10 mouse cellular contexts compared by ENCODE assay signal in the genomic region with DNA sequence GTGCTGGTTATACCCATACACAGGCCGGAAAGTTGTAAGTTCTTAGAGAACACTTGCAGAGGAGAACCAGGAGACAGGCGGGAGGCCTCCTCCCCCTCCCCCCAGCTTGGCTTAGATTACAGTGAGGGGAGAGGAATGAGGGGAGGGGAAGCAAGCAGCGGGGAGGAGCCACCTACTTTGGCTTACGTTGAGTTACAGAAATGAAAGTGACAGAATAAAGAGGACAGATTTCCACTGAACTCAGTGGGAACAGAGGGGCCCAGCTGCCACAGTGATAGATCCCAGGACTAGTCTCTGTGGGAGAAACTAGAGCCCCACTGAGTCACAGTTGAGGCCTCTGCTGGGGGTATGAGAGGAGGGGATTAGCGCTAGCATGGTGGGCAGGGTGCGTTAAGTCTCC.
DNase-seq lines count a peak whose midpoint lies in the region; ATAC-seq lines count a peak whose summit lies in the region.
"Had no signal": no experiment of that assay in that cellular context is flagged by ENCODE, and none has a peak within 500 bp of the region (broad histone marks: within the 10 kb centered on the region; RNA-seq: fewer than 3 reads in every experiment).

No protein-coding gene starts in this region.

- ATAC-seq in kidney, embryonic 16.5 days (ENCODE audit: low FRiP score, low TSS enrichment) = peak; percentile 69; the same call in 1 of the 2 replicates
- peak; percentile 81 for ATAC-seq in intestine, embryonic 15.5 days
- ATAC-seq: Patski had no signal

- H3K27ac ChIP-seq in kidney, embryonic 16.5 days (ENCODE audit: low read length) = no peak overlapping the region
- no peak overlapping the region for H3K27ac ChIP-seq in intestine, embryonic 15.5 days
- H3K27ac ChIP-seq: macrophage had no signal

- no peaks in the 10 kb centered on the region for H3K27me3 ChIP-seq in kidney, embryonic 16.5 days (ENCODE audit: insufficient read depth, low read length)
- no peaks in the 10 kb centered on the region for H3K27me3 ChIP-seq in intestine, embryonic 15.5 days (replicated peaks)
- H3K27me3 ChIP-seq: Patski had no signal

- 0 out of 2 replicates have a peak overlapping the region, but pooled peaks have one; percentile 6 for H3K9ac ChIP-seq in kidney, embryonic 16.5 days (replicated peaks; ENCODE audit: low read length)
- no peak overlapping the region for H3K9ac ChIP-seq in intestine, embryonic 15.5 days

- peak overlapping the region; percentile 32 for H3K4me2 ChIP-seq in kidney, embryonic 16.5 days (replicated peaks; ENCODE audit: low read depth, low read length)
- peak overlapping the region; percentile 45 for H3K4me2 ChIP-seq in intestine, embryonic 15.5 days (replicated peaks)

- H3K36me3 ChIP-seq in kidney, embryonic 16.5 days (ENCODE audit: insufficient read depth, low read length) = no peaks in the 10 kb centered on the region
- H3K36me3 ChIP-seq in intestine, embryonic 15.5 days = no peaks in the 10 kb centered on the region

- H3K4me3 ChIP-seq in kidney, embryonic 16.5 days (ENCODE audit: low read length) = no peak overlapping the region
- H3K4me3 ChIP-seq in intestine, embryonic 15.5 days (replicated peaks) = no peak overlapping the region

- no peaks in the 10 kb centered on the region for H3K9me3 ChIP-seq in kidney, embryonic 16.5 days (ENCODE audit: low read length)
- H3K9me3 ChIP-seq in intestine, embryonic 15.5 days = no peaks in the 10 kb centered on the region

- DNase-seq in kidney, adult 8-10 months = no peak
- DNase-seq in embryo, embryonic 9.5 days (ENCODE audit: extremely low spot score) = peak; percentile 43
- peak; percentile 9 to 29 for DNase-seq in lung, postnatal 4 days
- no peak for DNase-seq in frontal cortex, postnatal 25 days (ENCODE audit: low spot score in 2 of 2)
- DNase-seq in gastrocnemius, adult 18-20 months (ENCODE audit: low spot score) = no peak
- no peak for DNase-seq in cerebellum, postnatal 4 days (ENCODE audit: low spot score in 2 of 2)

- 10% methylated on average over 6 of the region's 6 CpGs for WGBS in kidney, embryonic 16.5 days
- WGBS in intestine, embryonic 15.5 days = 12% methylated on average over 6 of the region's 6 CpGs

- peaks cover 12% of the 10 kb centered on the region for H3K4me1 ChIP-seq in kidney, embryonic 16.5 days (ENCODE audit: insufficient read depth, low read length)
- H3K4me1 ChIP-seq in intestine, embryonic 15.5 days (replicated peaks) = peaks cover 8% of the 10 kb centered on the region

Comparison
In these comparisons a context has a peak if more than half of its experiments do, and no peak if none do; other contexts are left out.
1. DNase-seq: peak in embryo, embryonic 9.5 days (single experiment) and lung, postnatal 4 days (2 of 2); none in kidney, adult 8-10 months (0 of 2), frontal cortex, postnatal 25 days (0 of 2), gastrocnemius, adult 18-20 months (single experiment) and cerebellum, postnatal 4 days (0 of 2).